Mouse (Mus musculus): ENCODE data around the gene Kcnc1.

DNA sequence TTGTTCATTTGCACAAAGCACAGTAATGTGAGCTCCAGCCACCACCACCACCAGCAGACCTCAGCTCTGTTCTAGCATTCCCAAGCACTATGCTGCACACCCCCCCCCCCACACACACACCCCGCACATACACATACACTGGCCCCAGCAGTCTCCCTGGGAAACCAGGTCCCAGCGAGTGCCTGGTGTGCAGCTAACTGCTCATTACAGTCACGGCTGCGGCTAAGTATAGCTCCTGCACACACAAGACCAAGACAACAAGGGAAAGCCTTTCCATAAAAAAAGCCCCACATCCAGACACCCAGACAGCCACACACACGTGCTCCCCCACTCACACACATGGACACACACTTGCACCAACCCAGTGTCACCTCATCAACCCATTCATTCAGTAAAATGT, 16.5 kb downstream of the Kcnc1 start:
- TF ChIP-seq CTCF (IDR thresholded peaks at IDR 0.05; ENCODE audit: low read depth) (no peak), EP300 (optimal IDR thresholded peaks at IDR 0.05) (no peak)
